Comparison of ENCODE assay signal across 9 mouse cellular contexts in the genomic region with DNA sequence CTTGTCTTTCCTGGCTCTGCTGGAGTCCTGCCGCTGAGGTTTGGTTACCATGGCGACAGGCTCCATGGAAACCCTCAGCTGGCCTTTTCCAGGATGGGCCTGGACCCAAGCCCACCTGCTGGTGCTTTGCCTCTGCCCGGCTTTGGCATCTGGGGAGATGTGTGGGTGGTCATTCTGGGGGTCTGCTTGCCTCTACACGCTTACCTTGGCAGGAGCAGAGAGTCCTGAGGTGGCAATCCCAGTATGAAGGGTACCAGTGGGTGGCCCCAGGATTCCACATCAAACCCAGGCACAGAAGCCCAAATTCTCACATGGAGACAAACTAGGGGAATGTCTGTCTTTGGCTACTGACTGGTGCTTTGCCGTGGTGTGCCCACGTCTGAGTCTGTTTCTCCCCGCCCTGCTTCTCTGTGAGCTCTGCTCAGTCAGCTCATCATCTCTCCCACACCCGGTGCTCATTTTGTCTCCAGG. TPM values are rescaled to one million over a fixed set of nuclear protein-coding genes. Genes with fewer than 3 reads are reported as not detected.
A peak's percentile ranks its signal among the peaks of the same experiment; 100 is the strongest.
DNase-seq lines count a peak whose midpoint lies in the region; ATAC-seq lines count a peak whose summit lies in the region.
"Had no signal": no experiment of that assay in that cellular context is flagged by ENCODE, and none has a peak within 500 bp of the region (broad histone marks: within the 10 kb centered on the region; RNA-seq: fewer than 3 reads in every experiment).

No protein-coding gene starts in this region.

- H3K9ac ChIP-seq in embryonic facial prominence, embryonic 11.5 days (replicated peaks; ENCODE audit: low read length), result no peak overlapping the region
- H3K9ac ChIP-seq in midbrain, embryonic 12.5 days (replicated peaks), result no peak overlapping the region
- H3K9ac ChIP-seq in intestine, embryonic 16.5 days (ENCODE audit: low read depth, low read length), result no peak overlapping the region
- H3K9ac ChIP-seq: lung, embryonic 15.5 days had no signal

- peaks cover 10% of the 10 kb centered on the region for H3K27me3 ChIP-seq in embryonic facial prominence, embryonic 11.5 days (ENCODE audit: control insufficient read depth, insufficient read depth, low read length)
- peaks cover 81% of the 10 kb centered on the region for H3K27me3 ChIP-seq in midbrain, embryonic 12.5 days
- peaks cover 5% of the 10 kb centered on the region; the same call in 1 of the 2 replicates for H3K27me3 ChIP-seq in intestine, embryonic 16.5 days (replicated peaks; ENCODE audit: control insufficient read depth, insufficient read depth, low read length)

- 25% methylated on average over 8 of the region's 8 CpGs for WGBS in embryonic facial prominence, embryonic 11.5 days
- WGBS in midbrain, embryonic 12.5 days, result 10% methylated on average over 8 of the region's 8 CpGs
- WGBS in intestine, embryonic 16.5 days, result 36% methylated on average over 8 of the region's 8 CpGs

- H3K4me3 ChIP-seq in embryonic facial prominence, embryonic 11.5 days (ENCODE audit: low read depth, low read length), result no peak overlapping the region
- no peak overlapping the region for H3K4me3 ChIP-seq in midbrain, embryonic 12.5 days
- no peak overlapping the region for H3K4me3 ChIP-seq in intestine, embryonic 16.5 days (ENCODE audit: low read length)
- H3K4me3 ChIP-seq: lung, embryonic 15.5 days had no signal

- no peak overlapping the region for H3K4me2 ChIP-seq in embryonic facial prominence, embryonic 11.5 days (ENCODE audit: low read depth, low read length)
- H3K4me2 ChIP-seq in midbrain, embryonic 12.5 days (replicated peaks), result peak overlapping the region; percentile 30
- no peak overlapping the region for H3K4me2 ChIP-seq in intestine, embryonic 16.5 days (ENCODE audit: low read depth, low read length)
- H3K4me2 ChIP-seq: lung, embryonic 15.5 days had no signal

- no peak for ATAC-seq in embryonic facial prominence, embryonic 11.5 days (replicated peaks; ENCODE audit: insufficient number of reproducible peaks, low FRiP score, low TSS enrichment, low read depth)
- ATAC-seq in midbrain, embryonic 12.5 days (ENCODE audit: low FRiP score, low read depth), result peak; percentile 79
- ATAC-seq in intestine, embryonic 16.5 days, result no peak
- ATAC-seq in megakaryocyte progenitor cell, adult 5-6 weeks (replicated peaks; ENCODE audit: poor library complexity), result no peak

- no peaks in the 10 kb centered on the region for H3K9me3 ChIP-seq in embryonic facial prominence, embryonic 11.5 days (replicated peaks; ENCODE audit: control insufficient read depth, low read length)
- no peaks in the 10 kb centered on the region for H3K9me3 ChIP-seq in midbrain, embryonic 12.5 days
- no peaks in the 10 kb centered on the region for H3K9me3 ChIP-seq in intestine, embryonic 16.5 days (ENCODE audit: control insufficient read depth, low read length)
- H3K9me3 ChIP-seq: lung, embryonic 15.5 days had no signal

- H3K4me1 ChIP-seq in embryonic facial prominence, embryonic 11.5 days (ENCODE audit: control insufficient read depth, insufficient read depth, low read length), result peaks cover 3% of the 10 kb centered on the region
- peaks cover 44% of the 10 kb centered on the region for H3K4me1 ChIP-seq in midbrain, embryonic 12.5 days
- no peaks in the 10 kb centered on the region; the same call in 1 of the 2 replicates for H3K4me1 ChIP-seq in intestine, embryonic 16.5 days (ENCODE audit: control insufficient read depth, insufficient read depth, low read length)

- peak; percentile 59 for DNase-seq in R1 (ENCODE audit: low read depth, low spot score)
- DNase-seq in embryonic facial prominence, embryonic 11.5 days (ENCODE audit: low spot score), result peak; percentile 78
- DNase-seq in layer of hippocampus, adult 18-20 months (ENCODE audit: low spot score in 2 of 2), result peak; percentile 85 to 89
- no peak for DNase-seq in thymus, postnatal 0 days (ENCODE audit: low spot score)
- no peak for DNase-seq in yolk sac, embryonic 10.5 days (ENCODE audit: low spot score)

- H3K36me3 ChIP-seq in embryonic facial prominence, embryonic 11.5 days (replicated peaks; ENCODE audit: control insufficient read depth, insufficient read depth, low read depth, low read length), result no peaks in the 10 kb centered on the region
- H3K36me3 ChIP-seq in midbrain, embryonic 12.5 days, result no peaks in the 10 kb centered on the region
- no peaks in the 10 kb centered on the region for H3K36me3 ChIP-seq in intestine, embryonic 16.5 days (ENCODE audit: control insufficient read depth, insufficient read depth, low read length)
- H3K36me3 ChIP-seq: lung, embryonic 15.5 days had no signal

- no peak overlapping the region for H3K27ac ChIP-seq in embryonic facial prominence, embryonic 11.5 days (replicated peaks; ENCODE audit: low read depth, low read length)
- H3K27ac ChIP-seq in midbrain, embryonic 12.5 days (replicated peaks), result peak overlapping the region; percentile 65
- H3K27ac ChIP-seq in intestine, embryonic 16.5 days (ENCODE audit: low read length), result no peak overlapping the region
- H3K27ac ChIP-seq: lung, embryonic 15.5 days had no signal

RNA-seq across cellular contexts. Expression of a gene that starts 47.0 kb away (rescaled TPM):
- 25.2 and 25.4 TPM in 2 replicates for polyA plus RNA-seq in embryonic facial prominence, embryonic 11.5 days (2014; fragmentation: Nextera tagmentation; extraction: Ambion mirVana)
- total RNA-seq in layer of hippocampus, adult 18-20 months (2021), result 10 to 100 TPM; 39.2 to 42.9 TPM
- 19.6 and 26.4 TPM in 2 replicates for polyA plus RNA-seq in midbrain, embryonic 12.5 days (2016; fragmentation: Nextera tagmentation; extraction: Ambion mirVana)
- 668 and 754 TPM in 2 replicates for polyA plus RNA-seq in thymus, postnatal 0 days (2015; fragmentation: Nextera tagmentation; extraction: Ambion mirVana)
- 33.1 and 38.7 TPM in 2 replicates for polyA plus RNA-seq in intestine, embryonic 16.5 days (2015; fragmentation: Nextera tagmentation; extraction: Ambion mirVana)
- total RNA-seq in megakaryocyte progenitor cell, adult 5-6 weeks (2015), result 431 and 454 TPM in 2 replicates
- 127 and 133 TPM in 2 replicates for total RNA-seq in megakaryocyte progenitor cell, adult 5-6 weeks (2017)

Comparison
In these comparisons a context has a peak if more than half of its experiments do, and no peak if none do; other contexts are left out.
1. DNase-seq: peak in R1 (single experiment), embryonic facial prominence, embryonic 11.5 days (single experiment) and layer of hippocampus, adult 18-20 months (2 of 2); none in thymus, postnatal 0 days (single experiment) and yolk sac, embryonic 10.5 days (single experiment).
2. RNA of a gene that starts 47.0 kb away (polyA plus RNA-seq): 668 to 754 TPM in thymus, postnatal 0 days; 33.1 to 38.7 TPM in intestine, embryonic 16.5 days, 19.6 to 26.4 TPM in midbrain, embryonic 12.5 days and 25.2 to 25.4 TPM in embryonic facial prominence, embryonic 11.5 days; every median in the first group is over 10 times any median in the second.